Mouse (Mus musculus): ENCODE results near the gene BC004004.
"Not testable (repeated sequence)": the region's sequence is repeated elsewhere in the genome, so short reads cannot be mapped to it uniquely, and the experiment has no call there.

The BC004004 gene

GRCm38 (mm10) chr17:29347645-29348256, 79.2 kb downstream of the BC004004 start, which contains the start of gene Mtch1:
Gene Mtch1, minus strand, starts transcription at chr17:29347934.
- DNase-seq (ENCODE audit: low spot score in 2 of 2) = peak; percentile 99

GRCm38 (mm10) chr17:29348996-29349395, 80.4 kb downstream of the BC004004 start:
- DNase-seq (ENCODE audit: low spot score in 2 of 2) = no peak

- not testable (repeated sequence) for DNase-seq (ENCODE audit: low spot score in 2 of 2)
These were observed 82.5 kb downstream of the BC004004 start for GRCm38 (mm10) chr17:29351056-29351455.

DNA sequence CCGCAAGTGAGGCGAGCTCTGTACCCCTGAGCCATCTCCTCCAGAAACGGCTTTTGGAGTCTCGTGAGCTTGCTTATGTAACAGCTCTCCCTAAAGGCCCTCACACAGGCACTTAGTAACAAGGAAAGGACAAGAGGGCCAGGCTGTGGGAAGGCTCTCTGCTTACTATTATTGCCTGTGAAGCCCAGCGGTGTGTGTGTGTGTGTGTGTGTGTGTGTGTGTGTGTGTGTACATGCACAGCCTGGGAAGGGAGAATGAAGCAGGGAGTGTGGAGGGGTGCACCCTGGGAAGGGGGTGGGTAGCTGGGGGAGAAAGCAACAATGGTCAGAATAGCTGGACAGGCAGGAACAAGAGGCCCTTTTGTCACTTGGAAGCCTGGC, 86.9 kb downstream of the BC004004 start:
- DNase-seq (ENCODE audit: low spot score in 2 of 2) = no peak

DNA sequence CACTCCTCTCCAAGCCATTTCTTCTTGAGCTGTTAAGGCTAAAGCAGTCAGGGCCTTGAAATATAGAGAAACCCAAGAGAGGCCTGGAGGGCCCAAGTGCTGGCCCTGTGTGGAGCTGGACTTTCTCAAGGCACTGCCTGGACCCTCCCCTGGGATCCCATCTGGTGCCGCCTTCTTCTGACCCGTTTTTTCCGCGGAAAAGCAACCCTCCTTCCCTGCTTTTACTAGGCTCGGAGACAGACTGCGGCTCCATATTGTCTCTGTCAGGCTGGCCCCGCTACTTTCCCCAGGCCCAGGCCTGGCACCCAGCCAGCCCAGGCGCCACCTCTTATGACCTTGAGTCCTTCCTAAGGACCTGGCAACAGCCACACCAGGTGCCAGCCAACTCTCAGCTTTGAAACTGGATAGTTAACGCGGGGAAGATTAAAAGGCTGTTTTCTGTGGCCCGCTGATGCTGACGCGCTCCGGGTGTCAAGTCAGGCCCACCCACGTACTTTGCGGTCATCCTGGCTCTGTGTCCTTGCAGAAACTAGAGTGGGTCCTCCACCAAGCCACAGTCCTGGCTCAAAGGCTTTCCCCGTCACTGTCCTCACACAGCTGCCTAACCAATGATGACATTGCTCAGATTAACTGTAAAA, 87.4 kb downstream of the BC004004 start:
- DNase-seq (ENCODE audit: low spot score in 2 of 2) = no peak

DNA sequence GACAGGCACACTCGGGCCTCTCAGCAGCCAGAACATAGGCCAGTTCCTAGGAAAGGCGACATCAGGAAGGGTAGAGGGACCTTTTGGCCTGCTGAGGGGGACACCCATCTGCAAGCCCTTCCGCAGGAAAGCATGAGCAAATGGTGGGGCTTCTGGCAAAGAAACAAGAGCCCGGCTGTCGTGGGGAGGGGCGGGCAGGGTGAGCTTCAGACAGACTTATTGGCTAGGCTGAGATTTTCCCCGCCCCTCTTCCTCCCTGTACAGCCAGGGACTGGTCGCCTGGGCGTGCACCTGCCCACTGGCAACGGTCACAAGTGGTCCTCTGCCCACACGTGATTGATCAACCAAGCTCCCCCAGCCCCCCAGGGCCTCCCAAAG, 87.9 kb downstream of the BC004004 start:
- DNase-seq (ENCODE audit: low spot score in 2 of 2) = peak in 1 of 2 experiments; percentile 48

DNA sequence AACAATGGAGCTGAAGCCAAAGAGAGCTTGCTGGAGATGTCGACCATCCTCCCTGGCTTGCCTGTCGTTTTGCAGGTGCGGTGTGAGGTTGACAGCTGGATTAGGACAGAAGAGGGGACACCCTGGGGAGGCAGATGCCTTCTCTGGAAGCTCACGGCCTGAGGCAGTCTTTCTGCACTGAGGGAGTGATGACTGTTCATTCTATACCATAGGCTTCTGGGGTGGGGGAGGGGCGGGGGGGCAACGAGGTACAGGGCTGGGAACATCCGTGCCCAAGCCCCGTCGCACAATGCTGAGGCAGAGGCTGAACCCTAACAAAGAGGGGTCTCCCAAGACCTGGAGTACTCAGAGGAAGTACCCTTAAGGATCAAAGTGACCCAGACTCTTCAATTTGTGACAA, 88.3 kb downstream of the BC004004 start:
- DNase-seq (ENCODE audit: low spot score in 2 of 2) = no peak

DNA sequence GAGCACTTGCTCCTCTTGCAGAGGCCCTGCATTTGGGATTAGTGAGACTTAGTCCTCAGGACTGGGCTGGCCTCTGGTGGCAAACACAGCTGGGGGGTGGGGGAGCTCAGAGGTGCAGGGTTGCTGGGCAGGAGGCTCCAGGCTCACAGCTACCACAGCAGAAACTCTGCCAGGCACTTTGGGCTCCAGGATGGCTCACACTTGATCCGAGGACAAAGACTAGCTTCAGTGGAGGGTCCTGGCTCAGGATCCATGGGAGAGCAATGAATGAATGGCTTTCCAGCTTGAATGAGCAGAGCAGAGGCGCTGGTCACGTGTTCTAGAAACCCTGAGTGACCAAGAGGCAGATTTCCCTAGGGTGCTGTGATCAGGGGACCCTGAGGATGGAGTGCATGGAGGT, 90.3 kb downstream of the BC004004 start:
- DNase-seq (ENCODE audit: low spot score in 2 of 2) = no peak

DNA sequence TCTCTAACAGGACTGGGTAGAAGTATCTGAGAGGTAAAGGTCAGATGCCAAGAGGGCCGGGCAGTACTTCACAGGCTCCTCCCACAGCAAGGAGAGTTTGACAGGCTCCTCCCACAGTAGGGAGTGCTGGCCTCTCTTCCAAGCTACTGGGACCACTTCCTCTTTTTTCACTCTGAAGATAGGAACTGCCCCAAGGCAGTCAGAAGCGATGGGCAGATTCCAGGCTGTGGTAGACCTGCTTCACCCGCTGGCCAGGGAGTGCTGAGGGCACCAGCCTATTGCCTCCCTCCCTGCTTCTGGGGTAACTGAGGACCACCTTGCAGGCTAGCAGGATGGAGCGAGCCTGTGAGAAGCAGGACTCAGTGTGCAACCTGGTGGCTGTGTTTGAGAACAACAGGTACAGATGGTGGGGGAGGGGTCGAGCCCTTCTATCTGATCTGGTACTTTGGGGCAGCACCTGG, 92.2 kb downstream of the BC004004 start, which contains the start of gene Fgd2:
Gene Fgd2, plus strand, starts transcription at position 154 of the 461 bp plus-strand sequence.
- peak; percentile 48 to 75 for DNase-seq (ENCODE audit: low spot score in 2 of 2)

- DNase-seq (ENCODE audit: low spot score in 2 of 2) = peak; percentile 55 to 79
These were observed 93.5 kb downstream of the BC004004 start for GRCm38 (mm10) chr17:29361982-29362691.

- DNase-seq (ENCODE audit: low spot score in 2 of 2) = no peak
These were observed 94.5 kb downstream of the BC004004 start for GRCm38 (mm10) chr17:29363109-29363508.

All from spleen, postnatal 4 days (tissue).